Mouse (Mus musculus): ENCODE data around the gene Creb1. TPM values are rescaled to one million over a fixed set of nuclear protein-coding genes. Genes with fewer than 3 reads are reported as not detected.

The Creb1 gene
- total and polyA plus RNA-seq, 3 experiments, result 19.0 to 179 (median 81.0) TPM

DNA sequence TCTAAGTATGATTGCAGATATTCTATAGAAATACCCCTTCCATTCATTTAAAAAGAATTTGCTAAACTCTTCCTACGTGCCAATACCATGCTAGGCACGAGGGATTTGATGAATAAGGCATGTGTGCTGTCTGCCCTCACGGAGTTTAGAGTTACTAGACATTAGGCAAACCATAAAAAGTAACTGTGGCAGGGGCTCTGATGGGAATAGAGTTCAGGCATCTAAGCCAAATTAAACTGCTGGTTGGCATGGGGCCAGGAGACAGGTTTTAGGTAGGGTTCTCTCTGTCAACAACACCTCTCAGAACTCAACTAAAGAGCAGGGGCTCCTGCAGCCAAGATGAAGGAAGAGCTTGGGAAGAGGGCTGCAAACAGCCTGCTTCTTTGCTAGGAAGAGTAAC lies 10.7 kb upstream of the Creb1 start:
- DNase-seq (ENCODE audit: low spot score), result no peak
- Histone ChIP-seq H3K36me3 (replicated peaks) (peaks cover 7% of the 10 kb centered on the region), H3K9me3 (replicated peaks) (peaks cover 3% of the 10 kb centered on the region; the same call in 1 of the 2 replicates), H3K27me3 (ENCODE audit: insufficient read depth, low read length) (peaks cover 8% of the 10 kb centered on the region), H3K4me1 (ENCODE audit: insufficient read depth, low read depth, low read length) (peaks cover 6% of the 10 kb centered on the region), H3K4me3 (ENCODE audit: low read depth, low read length) (no peak overlapping the region)
- TF ChIP-seq GATA1 (IDR thresholded peaks at IDR 0.05; ENCODE audit: borderline replicate concordance, low read length), result no peak
- TF ChIP-seq POLR2AphosphoS5 (IDR thresholded peaks at IDR 0.05; ENCODE audit: insufficient replicate concordance, low read depth, low read length), result no peak
- no peak for TF ChIP-seq TAL1 (conservative IDR thresholded peaks at IDR 0.05; ENCODE audit: low read depth, low read length)
- TF ChIP-seq CTCF (IDR thresholded peaks at IDR 0.05; ENCODE audit: low read depth, low read length), result no peak
- no peak for TF ChIP-seq GATA2 (IDR thresholded peaks at IDR 0.05; ENCODE audit: borderline replicate concordance, low read depth, low read length)
- ATAC-seq (ENCODE audit: extremely low read depth, insufficient number of reproducible peaks, low FRiP score, poor library complexity, severe bottlenecking), result no peak

GRCm38 (mm10) chr1:64522637-64523036 lies 9.8 kb upstream of the Creb1 start:
- Histone ChIP-seq H3K36me3 (replicated peaks) (peaks cover 12% of the 10 kb centered on the region), H3K9me3 (replicated peaks) (peaks cover 3% of the 10 kb centered on the region; the same call in 1 of the 2 replicates), H3K27me3 (ENCODE audit: insufficient read depth, low read length) (peaks cover 5% of the 10 kb centered on the region), H3K4me3 (ENCODE audit: low read depth, low read length) (no peak overlapping the region), H3K4me1 (ENCODE audit: insufficient read depth, low read depth, low read length) (peaks cover 9% of the 10 kb centered on the region)
- DNase-seq (ENCODE audit: low spot score) (no peak), ATAC-seq (ENCODE audit: extremely low read depth, insufficient number of reproducible peaks, low FRiP score, poor library complexity, severe bottlenecking) (no peak)
- TF ChIP-seq CTCF (IDR thresholded peaks at IDR 0.05; ENCODE audit: low read depth, low read length), result no peak
- TF ChIP-seq TAL1 (conservative IDR thresholded peaks at IDR 0.05; ENCODE audit: low read depth, low read length), result no peak
- no peak for TF ChIP-seq GATA2 (IDR thresholded peaks at IDR 0.05; ENCODE audit: borderline replicate concordance, low read depth, low read length)
- TF ChIP-seq POLR2AphosphoS5 (IDR thresholded peaks at IDR 0.05; ENCODE audit: insufficient replicate concordance, low read depth, low read length), result no peak
- TF ChIP-seq GATA1 (IDR thresholded peaks at IDR 0.05; ENCODE audit: borderline replicate concordance, low read length), result no peak

DNA sequence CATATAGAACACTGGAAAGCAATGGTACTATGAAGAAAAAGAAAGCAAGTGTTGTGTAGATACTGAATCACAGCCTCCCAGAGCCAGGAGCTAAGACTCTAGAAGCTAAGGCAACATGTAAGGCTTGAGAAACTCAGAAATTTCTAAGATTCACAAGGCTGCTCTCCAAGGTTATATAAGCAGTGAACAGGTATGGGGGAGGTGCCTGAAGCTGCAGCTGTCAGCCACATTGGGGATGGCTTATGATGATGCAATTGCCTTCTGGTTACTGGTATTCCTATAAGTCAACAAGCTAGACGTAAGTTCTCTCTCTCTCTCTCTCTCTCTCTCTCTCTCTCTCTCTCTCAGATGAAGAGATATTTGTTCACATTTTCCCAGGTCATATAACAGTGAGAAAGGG lies 9.3 kb upstream of the Creb1 start:
- ATAC-seq (ENCODE audit: extremely low read depth, insufficient number of reproducible peaks, low FRiP score, poor library complexity, severe bottlenecking) (no peak), DNase-seq (ENCODE audit: low spot score) (no peak)
- TF ChIP-seq POLR2AphosphoS5 (IDR thresholded peaks at IDR 0.05; ENCODE audit: insufficient replicate concordance, low read depth, low read length) (no peak), CTCF (IDR thresholded peaks at IDR 0.05; ENCODE audit: low read depth, low read length) (no peak), TAL1 (conservative IDR thresholded peaks at IDR 0.05; ENCODE audit: low read depth, low read length) (no peak), GATA1 (IDR thresholded peaks at IDR 0.05; ENCODE audit: borderline replicate concordance, low read length) (no peak), GATA2 (IDR thresholded peaks at IDR 0.05; ENCODE audit: borderline replicate concordance, low read depth, low read length) (no peak)
- H3K36me3 ChIP-seq (replicated peaks), result peaks cover 16% of the 10 kb centered on the region
- H3K4me1 ChIP-seq (ENCODE audit: insufficient read depth, low read depth, low read length), result peaks cover 13% of the 10 kb centered on the region
- no peak overlapping the region for H3K4me3 ChIP-seq (ENCODE audit: low read depth, low read length)
- peaks cover 3% of the 10 kb centered on the region; the same call in 1 of the 2 replicates for H3K9me3 ChIP-seq (replicated peaks)
- H3K27me3 ChIP-seq (ENCODE audit: insufficient read depth, low read length), result peaks cover under 1% of the 10 kb centered on the region; the same call in 1 of the 2 replicates

GRCm38 (mm10) chr1:64524661-64525060 lies 7.8 kb upstream of the Creb1 start:
- DNase-seq (ENCODE audit: low spot score) (no peak), ATAC-seq (ENCODE audit: extremely low read depth, insufficient number of reproducible peaks, low FRiP score, poor library complexity, severe bottlenecking) (no peak)
- peaks cover 15% of the 10 kb centered on the region for H3K4me1 ChIP-seq (ENCODE audit: insufficient read depth, low read depth, low read length)
- H3K4me3 ChIP-seq (ENCODE audit: low read depth, low read length), result no peak overlapping the region
- TF ChIP-seq CTCF (IDR thresholded peaks at IDR 0.05; ENCODE audit: low read depth, low read length) (no peak), GATA2 (IDR thresholded peaks at IDR 0.05; ENCODE audit: borderline replicate concordance, low read depth, low read length) (no peak), GATA1 (IDR thresholded peaks at IDR 0.05; ENCODE audit: borderline replicate concordance, low read length) (no peak), TAL1 (conservative IDR thresholded peaks at IDR 0.05; ENCODE audit: low read depth, low read length) (no peak), POLR2AphosphoS5 (IDR thresholded peaks at IDR 0.05; ENCODE audit: insufficient replicate concordance, low read depth, low read length) (no peak)
- H3K27me3 ChIP-seq (ENCODE audit: insufficient read depth, low read length), result no peaks in the 10 kb centered on the region
- peaks cover 3% of the 10 kb centered on the region; the same call in 1 of the 2 replicates for H3K9me3 ChIP-seq (replicated peaks)
- H3K36me3 ChIP-seq (replicated peaks), result peaks cover 28% of the 10 kb centered on the region

GRCm38 (mm10) chr1:64527626-64528025 lies 4.8 kb upstream of the Creb1 start:
- H3K4me3 ChIP-seq (ENCODE audit: low read depth, low read length), result no peak overlapping the region
- H3K9me3 ChIP-seq (replicated peaks), result peaks cover 3% of the 10 kb centered on the region; the same call in 1 of the 2 replicates
- TF ChIP-seq TAL1 (conservative IDR thresholded peaks at IDR 0.05; ENCODE audit: low read depth, low read length), result no peak
- no peak for TF ChIP-seq CTCF (IDR thresholded peaks at IDR 0.05; ENCODE audit: low read depth, low read length)
- no peak for TF ChIP-seq POLR2AphosphoS5 (IDR thresholded peaks at IDR 0.05; ENCODE audit: insufficient replicate concordance, low read depth, low read length)
- TF ChIP-seq GATA1 (IDR thresholded peaks at IDR 0.05; ENCODE audit: borderline replicate concordance, low read length), result no peak
- TF ChIP-seq GATA2 (IDR thresholded peaks at IDR 0.05; ENCODE audit: borderline replicate concordance, low read depth, low read length), result no peak
- H3K27me3 ChIP-seq (ENCODE audit: insufficient read depth, low read length), result no peaks in the 10 kb centered on the region
- H3K36me3 ChIP-seq (replicated peaks), result peaks cover 41% of the 10 kb centered on the region
- peaks cover 39% of the 10 kb centered on the region for H3K4me1 ChIP-seq (ENCODE audit: insufficient read depth, low read depth, low read length)
- ATAC-seq (ENCODE audit: extremely low read depth, insufficient number of reproducible peaks, low FRiP score, poor library complexity, severe bottlenecking) (no peak), DNase-seq (ENCODE audit: low spot score) (no peak)

DNA sequence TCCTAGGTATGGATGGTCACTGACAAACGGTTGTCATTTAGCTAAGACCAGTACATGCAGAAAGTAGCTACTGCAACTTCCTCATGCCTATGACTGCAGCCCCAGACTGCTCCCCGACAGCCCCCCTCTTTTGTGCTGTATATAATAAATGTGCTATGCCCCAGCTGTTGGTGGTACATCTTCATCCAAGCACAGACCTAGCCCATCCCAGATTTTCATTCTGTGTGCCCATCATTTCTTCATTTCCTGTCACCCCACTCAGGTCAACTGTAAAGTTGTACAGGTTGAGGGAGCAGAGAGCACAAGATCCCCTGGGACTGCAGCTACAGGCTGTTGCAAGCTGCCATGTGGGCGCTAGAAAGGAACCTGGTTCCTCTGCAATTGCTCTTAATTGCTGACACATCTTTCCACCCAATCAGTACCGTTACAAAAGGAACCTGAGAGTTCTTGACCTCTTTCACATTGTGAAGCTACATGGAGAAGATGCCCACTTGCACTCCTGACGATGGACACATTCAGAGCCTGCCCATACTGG lies 2.6 kb upstream of the Creb1 start:
- H3K36me3 ChIP-seq (replicated peaks), result peaks cover 39% of the 10 kb centered on the region
- DNase-seq (ENCODE audit: low spot score) (no peak), ATAC-seq (ENCODE audit: extremely low read depth, insufficient number of reproducible peaks, low FRiP score, poor library complexity, severe bottlenecking) (no peak)
- peaks cover 44% of the 10 kb centered on the region for H3K4me1 ChIP-seq (ENCODE audit: insufficient read depth, low read depth, low read length)
- H3K9me3 ChIP-seq (replicated peaks), result no peaks in the 10 kb centered on the region
- H3K27me3 ChIP-seq (ENCODE audit: insufficient read depth, low read length), result no peaks in the 10 kb centered on the region
- no peak overlapping the region for H3K4me3 ChIP-seq (ENCODE audit: low read depth, low read length)
- TF ChIP-seq POLR2AphosphoS5 (IDR thresholded peaks at IDR 0.05; ENCODE audit: insufficient replicate concordance, low read depth, low read length) (no peak), CTCF (IDR thresholded peaks at IDR 0.05; ENCODE audit: low read depth, low read length) (no peak), TAL1 (conservative IDR thresholded peaks at IDR 0.05; ENCODE audit: low read depth, low read length) (no peak), GATA2 (IDR thresholded peaks at IDR 0.05; ENCODE audit: borderline replicate concordance, low read depth, low read length) (no peak)
